Mouse (Mus musculus) intestine, postnatal 0 days (tissue): ENCODE results near the gene Sgk2. TPM values are rescaled to one million over a fixed set of nuclear protein-coding genes. Genes with fewer than 3 reads are reported as not detected.

Experiments
- ATAC-seq: fragments of 200-750 bp; cut with Nextera tagmentation; 2 replicates; pipeline ENCODE4 v1.8.0; 2017; ENCODE audit warnings: mild to moderate bottlenecking, moderate TSS enrichment, moderate library complexity
- H3K27ac ChIP-seq: fragments of 300-500 bp; sonication (generic); 2 replicates; pipeline ENCODE4 v1.5.1; 2014; ENCODE audit warnings: mild to moderate bottlenecking, low read depth, low read length, moderate library complexity
- H3K27me3 ChIP-seq: fragments of 300-500 bp; sonication (generic); replicated peaks from 2 replicates; pipeline ENCODE4 v1.6.1; 2014; ENCODE audit warnings: low read length, mixed read lengths; ENCODE audit not compliant: control insufficient read depth, insufficient read depth
- H3K36me3 ChIP-seq: fragments of 300-500 bp; sonication (generic); 2 replicates; pipeline ENCODE4 v1.6.1; 2014; ENCODE audit warnings: mild to moderate bottlenecking, moderate library complexity; ENCODE audit not compliant: control insufficient read depth, insufficient read depth
- H3K4me1 ChIP-seq: fragments of 300-500 bp; sonication (generic); replicated peaks from 2 replicates; pipeline ENCODE4 v1.6.1; 2014; ENCODE audit warnings: antibody characterized with exemption, low read length, mixed read lengths; ENCODE audit not compliant: control insufficient read depth, insufficient read depth
- H3K4me2 ChIP-seq: fragments of 300-500 bp; sonication (generic); replicated peaks from 2 replicates; pipeline ENCODE4 v1.6.1; 2014; ENCODE audit warnings: low read depth, mild to moderate bottlenecking, moderate library complexity
- H3K4me3 ChIP-seq: fragments of 300-500 bp; sonication (generic); 2 replicates; pipeline ENCODE4 v1.5.1; 2014; ENCODE audit warnings: low read depth, low read length
- H3K9ac ChIP-seq: fragments of 300-500 bp; sonication (generic); 2 replicates; pipeline ENCODE4 v1.6.1; 2014; ENCODE audit warnings: mild to moderate bottlenecking, low read depth, low read length
- H3K9me3 ChIP-seq: fragments of 300-500 bp; sonication (generic); 2 replicates; pipeline ENCODE4 v1.6.1; 2016; ENCODE audit warnings: mixed run types; ENCODE audit not compliant: control insufficient read depth
- CTCF ChIP-seq: sonication (generic); IDR thresholded peaks from 2 replicates; pipeline ENCODE4 v1.5.1; 2016; ENCODE audit warnings: low read depth, mild to moderate bottlenecking, control low read depth, antibody characterized with exemption, moderate library complexity
- WGBS: fragments of 180-500 bp; shearing (Covaris S2); extraction: QIAGEN DNeasy Blood & Tissue Kit; methylation state at CpG from one replicate; pipeline ENCODE4 v1.1.7; 2014; 5-methylcytosine and 5-hydroxymethylcytosine counted together
- polyA plus RNA-seq: library from polyadenylated mRNA; unstranded; fragments of >200 nt; fragmentation: Nextera tagmentation; extraction: Ambion mirVana; gene quantifications from 2 replicates; pipeline ENCODE4 v1.2.1, GENCODE M21; 2015

Gene Sgk2
- polyA plus RNA-seq, 1 experiment from 2014 or later, result 5.4 TPM

GRCm38 (mm10) chr2:163031289-163031688 lies 44.2 kb downstream of the Sgk2 start:
- H3K4me1 ChIP-seq, result no peaks in the 10 kb centered on the region
- H3K9me3 ChIP-seq, result no peaks in the 10 kb centered on the region
- WGBS, result 92% methylated on average over 5 of the region's 5 CpGs
- H3K4me3 ChIP-seq, result no peak overlapping the region
- H3K27me3 ChIP-seq, result no peaks in the 10 kb centered on the region
- no peak overlapping the region for H3K4me2 ChIP-seq
- H3K9ac ChIP-seq, result no peak overlapping the region
- no peak for ATAC-seq
- H3K36me3 ChIP-seq, result peaks cover 80% of the 10 kb centered on the region
- TF ChIP-seq CTCF, result no peak
- no peak overlapping the region for H3K27ac ChIP-seq

DNA sequence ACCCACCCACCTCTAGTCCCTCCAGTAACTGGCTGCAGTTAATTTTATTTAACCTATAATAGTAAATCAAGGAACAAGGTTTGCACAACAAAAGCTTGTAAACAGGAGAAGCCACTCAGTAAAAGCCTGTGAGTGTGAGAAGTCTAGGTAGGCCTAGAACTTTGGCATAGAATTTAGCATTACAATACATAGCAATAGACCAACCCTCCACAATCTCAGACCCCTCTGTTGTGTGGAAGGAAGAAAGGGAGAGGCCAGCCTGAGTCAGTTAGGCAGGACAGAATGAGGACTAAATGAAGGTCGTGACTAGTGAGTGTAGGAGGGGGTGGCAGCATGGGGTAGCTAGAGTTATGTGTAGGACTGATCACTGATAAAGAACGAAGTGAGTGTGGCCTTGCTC lies 44.6 kb downstream of the Sgk2 start:
- peaks cover 76% of the 10 kb centered on the region for H3K36me3 ChIP-seq
- no peaks in the 10 kb centered on the region for H3K9me3 ChIP-seq
- H3K4me1 ChIP-seq, result no peaks in the 10 kb centered on the region
- ATAC-seq, result no peak
- H3K27ac ChIP-seq, result no peak overlapping the region
- 70% methylated on average over 2 of the region's 2 CpGs for WGBS
- no peak for TF ChIP-seq CTCF
- H3K4me2 ChIP-seq, result no peak overlapping the region
- H3K27me3 ChIP-seq, result no peaks in the 10 kb centered on the region
- no peak overlapping the region for H3K9ac ChIP-seq
- no peak overlapping the region for H3K4me3 ChIP-seq

DNA sequence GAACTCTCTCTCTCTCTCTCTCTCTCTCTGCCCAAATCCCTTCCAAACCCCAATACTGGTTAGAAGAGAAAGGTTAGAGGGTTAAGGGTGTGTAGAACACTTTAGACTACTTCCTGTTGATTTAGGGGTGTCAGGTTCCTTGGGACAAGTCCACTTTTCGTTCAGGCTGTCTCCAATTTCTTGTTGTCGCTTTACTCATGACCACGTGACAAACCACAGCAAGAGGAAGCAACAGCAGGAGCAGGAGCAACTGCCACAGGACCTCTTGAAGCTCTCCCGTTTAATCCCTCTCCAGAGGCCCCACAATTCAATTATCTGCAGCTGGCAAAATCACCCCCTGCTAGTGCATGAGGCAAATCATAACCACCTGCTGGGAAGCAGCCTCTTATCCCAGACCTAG lies 45.5 kb downstream of the Sgk2 start:
- TF ChIP-seq CTCF, result no peak
- WGBS, result 63% methylated on average over 4 of the region's 4 CpGs

GRCm38 (mm10) chr2:163039940-163040339 lies 52.8 kb downstream of the Sgk2 start:
- Histone ChIP-seq H3K27ac (no peak overlapping the region), H3K4me1 (no peaks in the 10 kb centered on the region), H3K36me3 (peaks cover 79% of the 10 kb centered on the region), H3K27me3 (no peaks in the 10 kb centered on the region), H3K9ac (no peak overlapping the region), H3K9me3 (no peaks in the 10 kb centered on the region), H3K4me2 (no peak overlapping the region), H3K4me3 (no peak overlapping the region)
- ATAC-seq, result no peak
- TF ChIP-seq CTCF, result no peak
- WGBS, result 87% methylated on average over 7 of the region's 7 CpGs

More for the DNA sequence above, 45.5 kb downstream of the Sgk2 start:
- H3K9ac ChIP-seq, result no peak overlapping the region
- H3K27ac ChIP-seq, result no peak overlapping the region
- peaks cover 74% of the 10 kb centered on the region for H3K36me3 ChIP-seq
- no peaks in the 10 kb centered on the region for H3K27me3 ChIP-seq
- no peaks in the 10 kb centered on the region for H3K9me3 ChIP-seq
- H3K4me1 ChIP-seq, result no peaks in the 10 kb centered on the region
- no peak overlapping the region for H3K4me3 ChIP-seq
- no peak overlapping the region for H3K4me2 ChIP-seq
- no peak for ATAC-seq

- peak; percentile 42; the same call in 1 of the 2 replicates for ATAC-seq
- H3K4me3 ChIP-seq, result no peak overlapping the region
- H3K27me3 ChIP-seq, result no peaks in the 10 kb centered on the region
- H3K9ac ChIP-seq, result no peak overlapping the region
- 1% methylated on average over 10 of the region's 10 CpGs for WGBS
- TF ChIP-seq CTCF, result peak; percentile 95
- H3K4me2 ChIP-seq, result peak overlapping the region; percentile 57
- H3K36me3 ChIP-seq, result peaks cover 34% of the 10 kb centered on the region
- H3K9me3 ChIP-seq, result no peaks in the 10 kb centered on the region
- H3K27ac ChIP-seq, result no peak overlapping the region
- H3K4me1 ChIP-seq, result no peaks in the 10 kb centered on the region
These were observed 61.0 kb downstream of the Sgk2 start for GRCm38 (mm10) chr2:163048125-163048524.

- Histone ChIP-seq H3K4me3 (no peak overlapping the region), H3K9ac (no peak overlapping the region), H3K9me3 (no peaks in the 10 kb centered on the region), H3K4me1 (no peaks in the 10 kb centered on the region), H3K27ac (no peak overlapping the region), H3K27me3 (no peaks in the 10 kb centered on the region), H3K4me2 (no peak overlapping the region), H3K36me3 (peaks cover 26% of the 10 kb centered on the region)
- ATAC-seq, result no peak
- no peak for TF ChIP-seq CTCF
- WGBS, result 94% methylated on average over 2 of the region's 2 CpGs
These were observed 62.0 kb downstream of the Sgk2 start for GRCm38 (mm10) chr2:163049116-163049515.

- peaks cover 5% of the 10 kb centered on the region for H3K36me3 ChIP-seq
- no peak overlapping the region for H3K27ac ChIP-seq
- ATAC-seq, result peak; percentile 25; the same call in 1 of the 2 replicates
- H3K4me2 ChIP-seq, result no peak overlapping the region
- 30% methylated on average over 1 of the region's 1 CpGs for whole genome bisulfite sequencing
- no peak overlapping the region for H3K4me3 ChIP-seq
- TF ChIP-seq CTCF, result no peak
- no peak overlapping the region for H3K9ac ChIP-seq
- H3K27me3 ChIP-seq, result no peaks in the 10 kb centered on the region
- no peaks in the 10 kb centered on the region for H3K9me3 ChIP-seq
- H3K4me1 ChIP-seq, result no peaks in the 10 kb centered on the region
These were observed 64.6 kb downstream of the Sgk2 start for GRCm38 (mm10) chr2:163051691-163052090.
